Mouse (Mus musculus) embryonic facial prominence, embryonic 14.5 days (tissue): ENCODE measurements around the gene Igfbp5. TPM values are rescaled to one million over a fixed set of nuclear protein-coding genes. Genes with fewer than 3 reads are reported as not detected.

Experiments used
- ATAC-seq: fragments of 200-750 bp; cut with Nextera tagmentation; 2 replicates; pipeline ENCODE4 v1.8.0; 2017; ENCODE audit warnings: low read depth, moderate number of reproducible peaks, moderate TSS enrichment
- DNase-seq: peaks from one replicate; pipeline ENCODE4 v3.0.0-alpha.2; 2015; ENCODE audit warnings: low spot score
- H3K27ac ChIP-seq: fragments of 300-500 bp; sonication (generic); replicated peaks from 2 replicates; pipeline ENCODE4 v1.5.1; 2014; ENCODE audit warnings: low read depth, mild to moderate bottlenecking, low read length, moderate library complexity
- H3K27me3 ChIP-seq: fragments of 300-500 bp; sonication (generic); replicated peaks from 2 replicates; pipeline ENCODE4 v1.6.1; 2014; ENCODE audit warnings: low read length; ENCODE audit not compliant: control insufficient read depth, insufficient read depth
- H3K36me3 ChIP-seq: fragments of 300-500 bp; sonication (generic); 2 replicates; pipeline ENCODE4 v1.6.1; 2014; ENCODE audit warnings: low read length, mixed read lengths; ENCODE audit not compliant: control insufficient read depth, insufficient read depth
- H3K4me1 ChIP-seq: fragments of 300-500 bp; sonication (generic); 2 replicates; pipeline ENCODE4 v1.6.1; 2014; ENCODE audit warnings: antibody characterized with exemption, low read length; ENCODE audit not compliant: control insufficient read depth, insufficient read depth
- H3K4me2 ChIP-seq: fragments of 300-500 bp; sonication (generic); 2 replicates; pipeline ENCODE4 v1.6.1; 2014; ENCODE audit warnings: low read depth, mild to moderate bottlenecking, low read length, moderate library complexity, mixed read lengths
- H3K4me3 ChIP-seq: fragments of 300-500 bp; sonication (generic); 2 replicates; pipeline ENCODE4 v1.5.1; 2014; ENCODE audit warnings: low read depth, mild to moderate bottlenecking, low read length
- H3K9ac ChIP-seq: fragments of 300-500 bp; sonication (generic); 2 replicates; pipeline ENCODE4 v1.6.1; 2014; ENCODE audit warnings: low read depth, mild to moderate bottlenecking, low read length, moderate library complexity, mixed read lengths
- H3K9me3 ChIP-seq: fragments of 300-500 bp; sonication (generic); 2 replicates; pipeline ENCODE4 v1.6.1; 2016; ENCODE audit warnings: low read length; ENCODE audit not compliant: control insufficient read depth
- WGBS: fragments of 180-500 bp; shearing (Covaris S2); extraction: QIAGEN DNeasy Blood & Tissue Kit; methylation state at CpG from one replicate; pipeline ENCODE4 v1.1.7; 2014; 5-methylcytosine and 5-hydroxymethylcytosine counted together
- polyA plus RNA-seq: library from polyadenylated mRNA; unstranded; fragments of >200 nt; fragmentation: Nextera tagmentation; extraction: Ambion mirVana; gene quantifications from 2 replicates; pipeline ENCODE4 v1.2.1, GENCODE M21; 2014

The Igfbp5 gene
- 131 and 138 TPM in 2 replicates for polyA plus RNA-seq

GRCm38 (mm10) chr1:72874287-72875211 lies at the start of gene Igfbp5:
TSS of gene Igfbp5 (minus strand) at chr1:72874884.
- no peaks in the 10 kb centered on the region for H3K36me3 ChIP-seq
- peak within 1 kb of the TSS; percentile 88 for H3K4me2 ChIP-seq
- H3K9me3 ChIP-seq = no peaks in the 10 kb centered on the region
- peaks cover 5% of the 10 kb centered on the region; the same call in 1 of the 2 replicates for H3K27me3 ChIP-seq
- WGBS = 1% methylated on average over 36 of the region's 38 CpGs
- peak within 1 kb of the TSS; percentile 62 for H3K4me3 ChIP-seq
- ATAC-seq (peak; percentile 55), DNase-seq (peak; percentile 97)
- H3K9ac ChIP-seq = peak within 1 kb of the TSS; percentile 78
- peaks cover 26% of the 10 kb centered on the region for H3K4me1 ChIP-seq
- H3K27ac ChIP-seq = peak within 1 kb of the TSS; percentile 93

DNA sequence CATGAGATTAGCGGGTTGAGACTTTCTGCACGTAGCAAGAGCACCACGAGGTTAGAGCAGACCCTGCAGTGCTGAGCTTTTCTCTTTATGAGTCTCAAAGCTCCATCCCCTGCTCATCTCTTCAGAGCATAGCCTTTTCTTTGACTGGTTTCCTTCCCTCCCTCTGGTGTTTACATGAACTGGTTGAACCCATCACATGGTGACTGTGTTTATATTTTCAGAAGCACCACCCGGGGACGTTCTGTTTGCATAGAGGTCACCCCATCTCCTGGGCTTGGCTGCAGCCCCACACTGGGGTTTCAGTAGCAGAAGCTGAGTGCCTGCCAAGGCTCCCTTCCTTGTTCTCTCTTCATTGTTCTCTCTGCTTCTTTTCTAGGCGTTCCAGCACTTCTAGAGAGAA lies 40.1 kb upstream of the Igfbp5 start:
- peak; percentile 70 for DNase-seq
- H3K4me1 ChIP-seq = no peaks in the 10 kb centered on the region
- H3K4me2 ChIP-seq = no peak overlapping the region
- 60% methylated on average over 6 of the region's 6 CpGs for WGBS
- no peaks in the 10 kb centered on the region for H3K36me3 ChIP-seq
- peak; percentile 44; the same call in 1 of the 2 replicates for ATAC-seq
- no peaks in the 10 kb centered on the region for H3K9me3 ChIP-seq
- H3K9ac ChIP-seq = no peak overlapping the region
- H3K27me3 ChIP-seq = no peaks in the 10 kb centered on the region
- H3K27ac ChIP-seq = no peak overlapping the region
- H3K4me3 ChIP-seq = no peak overlapping the region

- Histone ChIP-seq H3K9ac (no peak overlapping the region), H3K27me3 (no peaks in the 10 kb centered on the region), H3K4me1 (no peaks in the 10 kb centered on the region), H3K4me2 (no peak overlapping the region), H3K4me3 (no peak overlapping the region), H3K27ac (no peak overlapping the region), H3K9me3 (no peaks in the 10 kb centered on the region), H3K36me3 (no peaks in the 10 kb centered on the region)
- DNase-seq = peak; percentile 32
- 0 out of 2 replicates have a peak, but pooled peaks have one; percentile 22 for ATAC-seq
- WGBS = 78% methylated on average over 5 of the region's 5 CpGs
Measured at GRCm38 (mm10) chr1:72913073-72913472, 38.4 kb upstream of the Igfbp5 start.

DNA sequence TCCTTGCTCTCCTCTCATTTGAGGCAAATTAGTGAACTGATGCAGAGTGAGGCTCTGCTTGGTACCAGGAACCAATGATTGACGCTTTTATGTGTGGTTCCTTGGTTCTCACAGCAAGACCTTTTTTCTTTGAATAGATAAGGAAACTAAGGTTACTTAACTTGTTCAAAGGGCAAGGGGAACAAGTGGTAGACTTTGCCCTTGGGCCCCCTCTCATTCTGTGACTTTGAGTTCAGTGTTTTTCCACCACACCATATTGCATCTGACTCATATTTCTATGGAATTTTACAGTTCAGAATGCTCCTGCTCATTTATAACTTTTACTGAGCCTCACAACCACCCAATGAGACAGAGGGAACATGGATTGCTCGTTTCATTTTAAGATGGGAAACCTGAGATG lies 21.1 kb upstream of the Igfbp5 start:
- H3K9me3 ChIP-seq = no peaks in the 10 kb centered on the region
- ATAC-seq (no peak), DNase-seq (no peak)
- H3K27me3 ChIP-seq = no peaks in the 10 kb centered on the region
- H3K9ac ChIP-seq = no peak overlapping the region
- no peaks in the 10 kb centered on the region for H3K36me3 ChIP-seq
- no peak overlapping the region for H3K4me3 ChIP-seq
- no peak overlapping the region for H3K27ac ChIP-seq
- 71% methylated on average over 2 of the region's 2 CpGs for WGBS
- H3K4me2 ChIP-seq = no peak overlapping the region
- H3K4me1 ChIP-seq = no peaks in the 10 kb centered on the region

- Histone ChIP-seq H3K36me3 (no peaks in the 10 kb centered on the region), H3K4me3 (no peak overlapping the region), H3K27me3 (no peaks in the 10 kb centered on the region), H3K9ac (no peak overlapping the region), H3K4me1 (peaks cover 3% of the 10 kb centered on the region; the same call in 1 of the 2 replicates), H3K9me3 (no peaks in the 10 kb centered on the region), H3K4me2 (no peak overlapping the region), H3K27ac (no peak overlapping the region)
- peak; percentile 80 for ATAC-seq
- peak; percentile 92 for DNase-seq
- 75% methylated on average over 1 of the region's 1 CpGs for WGBS
Measured at GRCm38 (mm10) chr1:72887910-72888309, 13.2 kb upstream of the Igfbp5 start.

DNA sequence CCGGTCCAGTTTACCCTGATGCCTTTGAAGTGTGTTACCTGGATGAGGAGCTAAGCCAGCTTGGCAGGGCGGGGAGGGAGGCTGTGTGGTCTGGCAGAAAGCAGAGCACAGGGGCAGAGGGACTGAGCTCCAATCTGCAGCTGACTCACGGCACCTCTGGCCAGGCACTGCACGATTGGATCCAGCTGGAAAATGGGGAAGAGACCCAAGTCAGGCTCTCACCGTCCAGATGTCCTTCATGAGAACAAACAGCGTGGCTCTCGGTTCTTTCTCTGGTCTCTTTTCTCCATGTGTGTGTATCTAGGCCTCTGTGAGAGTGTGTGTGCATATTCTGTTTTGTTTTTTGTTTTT lies 11.1 kb upstream of the Igfbp5 start:
- Histone ChIP-seq H3K4me3 (no peak overlapping the region), H3K9me3 (no peaks in the 10 kb centered on the region), H3K27ac (no peak overlapping the region), H3K9ac (no peak overlapping the region), H3K27me3 (no peaks in the 10 kb centered on the region), H3K36me3 (no peaks in the 10 kb centered on the region), H3K4me2 (no peak overlapping the region), H3K4me1 (peaks cover 3% of the 10 kb centered on the region; the same call in 1 of the 2 replicates)
- 62% methylated on average over 7 of the region's 7 CpGs for WGBS
- ATAC-seq = peak; percentile 80
- DNase-seq = peak; percentile 74

DNA sequence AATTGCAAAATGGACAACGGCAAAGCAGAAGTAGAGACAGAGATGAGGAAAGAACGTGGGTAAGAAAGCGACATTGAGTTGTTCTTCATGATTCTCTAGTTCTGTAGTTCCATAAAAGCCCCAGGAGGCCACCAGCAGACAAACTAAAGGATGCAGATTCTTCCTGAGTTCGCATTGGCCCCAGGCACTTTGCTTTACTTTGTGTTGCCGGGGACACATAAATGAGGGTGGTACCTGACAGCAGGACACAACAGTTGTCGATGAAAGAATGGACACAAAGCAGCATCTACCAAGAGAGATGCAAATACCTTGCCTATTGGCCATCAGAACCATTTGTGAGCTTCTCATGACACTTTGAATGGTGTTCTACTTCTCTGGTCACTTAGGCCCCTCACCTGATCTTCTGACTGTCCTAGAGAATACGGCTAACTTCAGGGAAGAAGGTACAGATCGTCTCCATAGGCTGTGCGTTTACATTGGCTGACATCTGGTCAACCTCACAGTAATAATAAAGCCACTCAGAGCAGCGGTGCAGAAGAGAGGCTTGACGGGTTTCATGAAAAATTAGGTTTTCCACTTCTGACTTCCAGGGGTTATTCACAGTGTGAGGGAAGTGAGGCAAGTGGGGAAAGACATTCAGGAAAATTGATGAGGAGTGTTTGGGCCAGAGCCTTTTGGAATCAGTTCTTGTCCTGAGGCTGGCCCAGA lies 10.6 kb upstream of the Igfbp5 start:
- Histone ChIP-seq H3K4me2 (no peak overlapping the region), H3K9me3 (no peaks in the 10 kb centered on the region), H3K27me3 (no peaks in the 10 kb centered on the region), H3K4me3 (no peak overlapping the region), H3K4me1 (peaks cover 3% of the 10 kb centered on the region; the same call in 1 of the 2 replicates), H3K27ac (no peak overlapping the region), H3K36me3 (no peaks in the 10 kb centered on the region), H3K9ac (no peak overlapping the region)
- DNase-seq (no peak), ATAC-seq (no peak)
- WGBS = 79% methylated on average over 11 of the region's 11 CpGs

GRCm38 (mm10) chr1:72879319-72879634 lies 4.6 kb upstream of the Igfbp5 start:
- Histone ChIP-seq H3K9ac (no peak overlapping the region), H3K4me2 (0 out of 2 replicates have a peak overlapping the region, but pooled peaks have one; percentile 31), H3K36me3 (no peaks in the 10 kb centered on the region), H3K9me3 (no peaks in the 10 kb centered on the region), H3K27me3 (no peaks in the 10 kb centered on the region), H3K4me3 (no peak overlapping the region), H3K27ac (peak overlapping the region; percentile 66), H3K4me1 (peaks cover 18% of the 10 kb centered on the region)
- WGBS = 47% methylated on average over 4 of the region's 4 CpGs
- ATAC-seq (no peak), DNase-seq (no peak)
